Mouse (Mus musculus): ENCODE measurements around the gene Tnni3.

- TF ChIP-seq HCFC1 (IDR thresholded peaks at IDR 0.05; ENCODE audit: low read depth, low read length) = no peak
- no peak for TF ChIP-seq CTCF (IDR thresholded peaks at IDR 0.05 in 2 of 3, conservative IDR thresholded peaks at IDR 0.05 in 1 of 3; ENCODE audit: control insufficient read depth in 1 of 3, insufficient read depth in 1 of 3, low read depth in 2 of 3, low read length in 3 of 3, poor library complexity in 1 of 3, severe bottlenecking in 1 of 3)
- TF ChIP-seq ELF1 (IDR thresholded peaks at IDR 0.05; ENCODE audit: low read depth, low read length) = no peak
- TF ChIP-seq CHD2 (IDR thresholded peaks at IDR 0.05; ENCODE audit: low read length) = no peak
- TF ChIP-seq MAFK (IDR thresholded peaks at IDR 0.05; ENCODE audit: borderline replicate concordance, low read depth, low read length) = no peak
- TF ChIP-seq NELFE (IDR thresholded peaks at IDR 0.05; ENCODE audit: low read depth, low read length) = no peak
- no peak for TF ChIP-seq SMC3 (IDR thresholded peaks at IDR 0.05; ENCODE audit: low read depth, low read length)
- TF ChIP-seq ZMIZ1 (IDR thresholded peaks at IDR 0.05; ENCODE audit: low read depth, low read length) = no peak
Measured at GRCm38 (mm10) chr7:4515853-4516252, 8.2 kb downstream of the Tnni3 start.

Measured in MEL (cell line).